ENCODE assay signal across 33 mouse cellular contexts in the genomic region with DNA sequence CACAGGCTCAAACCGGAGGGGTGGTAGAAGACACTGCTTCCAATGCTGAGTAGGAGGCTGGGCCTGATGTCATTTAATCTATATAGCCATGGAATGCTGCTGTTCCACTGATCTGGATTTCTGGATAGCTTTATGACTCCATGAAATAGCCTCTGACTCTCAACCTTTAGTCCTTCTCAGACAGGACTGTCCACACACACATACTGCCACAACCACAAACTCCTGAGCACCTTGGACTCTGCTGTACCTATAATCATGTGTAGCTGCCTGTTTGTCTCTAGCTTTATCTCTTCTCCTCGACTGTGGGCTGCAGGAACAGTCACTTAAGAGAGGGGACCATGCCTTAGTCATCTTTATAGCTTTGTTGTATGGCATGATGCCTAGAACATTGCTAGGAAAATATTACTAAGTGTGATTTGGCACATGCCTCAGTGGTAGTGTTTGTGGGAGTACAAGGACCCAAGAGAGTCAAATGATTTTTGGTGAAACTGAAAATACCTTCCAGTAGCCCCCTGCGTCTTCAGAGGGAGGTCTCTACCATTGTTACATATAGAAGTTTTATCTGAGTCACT.
DNase-seq lines count a peak whose midpoint lies in the region; ATAC-seq lines count a peak whose summit lies in the region.
"Had no signal": no experiment of that assay in that cellular context is flagged by ENCODE, and none has a peak within 500 bp of the region (broad histone marks: within the 10 kb centered on the region; RNA-seq: fewer than 3 reads in every experiment).

No protein-coding gene starts in this region.

- H3K36me3 ChIP-seq in intestine, embryonic 15.5 days = no peaks in the 10 kb centered on the region
- H3K36me3 ChIP-seq: embryonic facial prominence, embryonic 12.5 days; forebrain, embryonic 15.5 days; heart, embryonic 12.5 days; hindbrain, embryonic 13.5 days; kidney, embryonic 15.5 days; limb, embryonic 13.5 days; liver, embryonic 12.5 days; neural tube, embryonic 12.5 days had no signal

- H3K27me3 ChIP-seq in intestine, embryonic 15.5 days (replicated peaks) = no peaks in the 10 kb centered on the region
- H3K27me3 ChIP-seq: embryonic facial prominence, embryonic 12.5 days; forebrain, embryonic 15.5 days; heart, embryonic 12.5 days; hindbrain, embryonic 13.5 days; kidney, embryonic 15.5 days; limb, embryonic 13.5 days; liver, embryonic 12.5 days; neural tube, embryonic 12.5 days; Patski had no signal

- intact Hi-C loops in left cerebral cortex, postnatal 4 days (cut with DNase I) = no loop called here
- intact Hi-C loops in left cerebral cortex, postnatal 36 days (cut with DNase I) = no loop called here

- no peaks in the 10 kb centered on the region for H3K9me3 ChIP-seq in intestine, embryonic 15.5 days
- H3K9me3 ChIP-seq: embryonic facial prominence, embryonic 12.5 days; forebrain, embryonic 15.5 days; heart, embryonic 12.5 days; hindbrain, embryonic 13.5 days; kidney, embryonic 15.5 days; limb, embryonic 13.5 days; liver, embryonic 12.5 days; neural tube, embryonic 12.5 days had no signal

- H3K4me1 ChIP-seq in intestine, embryonic 15.5 days (replicated peaks) = no peaks in the 10 kb centered on the region
- H3K4me1 ChIP-seq: embryonic facial prominence, embryonic 12.5 days; forebrain, embryonic 15.5 days; heart, embryonic 12.5 days; hindbrain, embryonic 13.5 days; kidney, embryonic 15.5 days; limb, embryonic 13.5 days; liver, embryonic 12.5 days; neural tube, embryonic 12.5 days had no signal

- WGBS in intestine, embryonic 15.5 days = 65% methylated on average over 3 of the region's 3 CpGs

- no peak overlapping the region for H3K9ac ChIP-seq in intestine, embryonic 15.5 days
- H3K9ac ChIP-seq: embryonic facial prominence, embryonic 12.5 days; forebrain, embryonic 15.5 days; heart, embryonic 12.5 days; hindbrain, embryonic 13.5 days; kidney, embryonic 15.5 days; limb, embryonic 13.5 days; liver, embryonic 12.5 days; liver, postnatal 0 days; neural tube, embryonic 12.5 days had no signal

- no peak overlapping the region for H3K4me3 ChIP-seq in intestine, embryonic 15.5 days (replicated peaks)
- H3K4me3 ChIP-seq: embryonic facial prominence, embryonic 12.5 days; forebrain, embryonic 15.5 days; gastrocnemius, adult 2 months; heart, embryonic 12.5 days; hindbrain, embryonic 13.5 days; kidney, embryonic 15.5 days; layer of hippocampus, adult 2 months; limb, embryonic 13.5 days; liver, embryonic 12.5 days; myocyte; neural tube, embryonic 12.5 days had no signal

- H3K27ac ChIP-seq in intestine, embryonic 15.5 days = no peak overlapping the region
- H3K27ac ChIP-seq: embryonic facial prominence, embryonic 12.5 days; forebrain, embryonic 15.5 days; gastrocnemius, adult 2 months; hindbrain, embryonic 13.5 days; kidney, embryonic 15.5 days; layer of hippocampus, adult 2 months; limb, embryonic 13.5 days; liver, embryonic 12.5 days; neural tube, embryonic 12.5 days had no signal

- ATAC-seq in intestine, embryonic 15.5 days = peak; percentile 28; the same call in 1 of the 2 replicates
- ATAC-seq: forebrain, embryonic 15.5 days; liver, embryonic 12.5 days; liver, postnatal 0 days; Patski had no signal

- peak; percentile 14 to 23 for DNase-seq in frontal cortex, postnatal 36 days (ENCODE audit: low spot score in 2 of 2)
- no peak for DNase-seq in frontal cortex, postnatal 14 days (ENCODE audit: low spot score in 2 of 2)
- DNase-seq in left cerebral cortex, adult 9 months (ENCODE audit: low spot score in 2 of 2) = peak; percentile 13 to 40
- no peak for DNase-seq in left cerebral cortex, postnatal 4 days
- peak; percentile 9 to 15 for DNase-seq in left cerebral cortex, postnatal 36 days (ENCODE audit: low spot score in 2 of 2)
- DNase-seq in adrenal gland, postnatal 36 days = no peak
- DNase-seq: adrenal gland, postnatal 10 days; cerebellum, adult 11-12 months; cerebellum, adult 9-11 months; embryo, embryonic 11 days; gastrocnemius, adult 2 months; gastrocnemius, postnatal 36 days; heart, adult 18-20 months; heart, postnatal 4 days; kidney, adult 18-20 months; kidney, postnatal 25 days; liver, postnatal 0 days; lung, postnatal 36 days; thymus, adult 2 months; thymus, postnatal 36 days had no signal

- H3K4me2 ChIP-seq in intestine, embryonic 15.5 days (replicated peaks) = no peak overlapping the region
- H3K4me2 ChIP-seq: embryonic facial prominence, embryonic 12.5 days; forebrain, embryonic 15.5 days; heart, embryonic 12.5 days; hindbrain, embryonic 13.5 days; kidney, embryonic 15.5 days; limb, embryonic 13.5 days; liver, embryonic 12.5 days; midbrain, embryonic 11.5 days; neural tube, embryonic 12.5 days had no signal

Comparison
In these comparisons a context has a peak if more than half of its experiments do, and no peak if none do; other contexts are left out.
1. DNase-seq: peak in frontal cortex, postnatal 36 days (2 of 2), left cerebral cortex, adult 9 months (2 of 2) and left cerebral cortex, postnatal 36 days (2 of 2); none in frontal cortex, postnatal 14 days (0 of 2), left cerebral cortex, postnatal 4 days (single experiment) and adrenal gland, postnatal 36 days (0 of 2).